Mouse (Mus musculus) CD8-positive naive resting alpha-beta T cell, adult 2 months (primary cell): ENCODE results near the gene Gabrr3.

ENCODE experiments used
- DNase-seq, 2 experiments: peaks; one replicate each; pipeline ENCODE4 v3.0.0; 2022; ENCODE audit warnings: low read depth in 2 of 2, low spot score in 2 of 2

Gene Gabrr3

GRCm38 (mm10) chr16:59407032-59407431 lies at the start of gene Gabrr3:
Gene Gabrr3, plus strand, starts transcription at chr16:59407332.
- DNase-seq: no peak

- DNase-seq: no peak
These were observed 43.2 kb upstream of the Gabrr3 start, which contains the start of gene Olfr209 for GRCm38 (mm10) chr16:59363893-59364292. Gene Olfr209, minus strand, starts transcription at chr16:59363993.

- no peak for DNase-seq
These were observed 13.8 kb upstream of the Gabrr3 start for GRCm38 (mm10) chr16:59393300-59393699.

GRCm38 (mm10) chr16:59401102-59401501 lies 6.0 kb upstream of the Gabrr3 start:
- no peak for DNase-seq

- no peak for DNase-seq
These were observed 5.1 kb upstream of the Gabrr3 start for GRCm38 (mm10) chr16:59401985-59402384.

- no peak for DNase-seq
These were observed 3.4 kb upstream of the Gabrr3 start for GRCm38 (mm10) chr16:59403684-59404083.

- no peak for DNase-seq
These were observed 2.3 kb upstream of the Gabrr3 start for GRCm38 (mm10) chr16:59404798-59405197.

GRCm38 (mm10) chr16:59409341-59409748 lies 2.2 kb downstream of the Gabrr3 start:
- DNase-seq: no peak

- DNase-seq: no peak
These were observed 2.7 kb downstream of the Gabrr3 start for GRCm38 (mm10) chr16:59409800-59410199.

- DNase-seq: no peak
These were observed 6.3 kb downstream of the Gabrr3 start for GRCm38 (mm10) chr16:59413475-59413874.

- no peak for DNase-seq
These were observed 13.2 kb downstream of the Gabrr3 start for GRCm38 (mm10) chr16:59420237-59420866.

- DNase-seq: peak; percentile 32 to 46
These were observed 13.7 kb downstream of the Gabrr3 start for GRCm38 (mm10) chr16:59420867-59421251.

GRCm38 (mm10) chr16:59421571-59422345 lies 14.6 kb downstream of the Gabrr3 start:
- no peak for DNase-seq

- no peak for DNase-seq
These were observed 20.8 kb downstream of the Gabrr3 start for GRCm38 (mm10) chr16:59427960-59428359.

- no peak for DNase-seq
These were observed 26.0 kb downstream of the Gabrr3 start for GRCm38 (mm10) chr16:59433181-59433580.

- no peak for DNase-seq
These were observed 37.9 kb downstream of the Gabrr3 start for GRCm38 (mm10) chr16:59444880-59445559.

GRCm38 (mm10) chr16:59448181-59448580 lies 41.0 kb downstream of the Gabrr3 start:
- DNase-seq: no peak

- no peak for DNase-seq
These were observed 42.0 kb downstream of the Gabrr3 start for GRCm38 (mm10) chr16:59449092-59449491.

- DNase-seq: no peak
These were observed 44.7 kb downstream of the Gabrr3 start for GRCm38 (mm10) chr16:59451813-59452212.

- DNase-seq: peak; percentile 44 to 68
These were observed 52.2 kb downstream of the Gabrr3 start for GRCm38 (mm10) chr16:59459259-59459861.

GRCm38 (mm10) chr16:59463567-59463966 lies 56.4 kb downstream of the Gabrr3 start:
- DNase-seq: no peak

GRCm38 (mm10) chr16:59463973-59464372 lies 56.8 kb downstream of the Gabrr3 start:
- DNase-seq: no peak
